Mouse (Mus musculus) megakaryocyte-erythroid progenitor cell, adult 5-6 weeks (primary cell): ENCODE data around the gene Stmn1. TPM values are rescaled to one million over a fixed set of nuclear protein-coding genes. Genes with fewer than 3 reads are reported as not detected.

Source experiments
- ATAC-seq: replicated peaks from 2 replicates; pipeline ENCODE4 v1.8.0; 2016; ENCODE audit warnings: mild to moderate bottlenecking, inconsistent platforms; ENCODE audit not compliant: severe bottlenecking, poor library complexity, low FRiP score, low TSS enrichment
- total RNA-seq, 2 experiments: library from RNA; stranded (forward) in 1 of 2; stranded (reverse) in 1 of 2; fragments of 200-1000, 215-1000 nt in 1 of 2; fragments of >200 nt in 1 of 2; fragmentation: Nextera tagmentation in 1 of 2; gene quantifications; 2 replicates each; pipeline ENCODE4 v1.2.3; 2014 to 2017

Stmn1 gene
- total RNA-seq (2014; fragmentation: Nextera tagmentation) = 600 and 836 TPM in 2 replicates
- 1,250 and 1,264 TPM in 2 replicates for total RNA-seq (2017)

- ATAC-seq = peak; percentile 90
These were observed at the start of gene Stmn1 for GRCm38 (mm10) chr4:134468215-134468575. TSS of gene Stmn1 (plus strand) at chr4:134468320.

GRCm38 (mm10) chr4:134421971-134422370 is 46.1 kb upstream of the Stmn1 start:
- no peak for ATAC-seq

GRCm38 (mm10) chr4:134423949-134424348 is 44.2 kb upstream of the Stmn1 start:
- no peak for ATAC-seq

- ATAC-seq = no peak
These were observed 43.0 kb upstream of the Stmn1 start for GRCm38 (mm10) chr4:134425088-134425487.

- ATAC-seq = no peak
These were observed 37.6 kb upstream of the Stmn1 start for GRCm38 (mm10) chr4:134430381-134431004.

- ATAC-seq = no peak
These were observed 35.3 kb upstream of the Stmn1 start for GRCm38 (mm10) chr4:134432686-134433360.

- ATAC-seq = no peak
These were observed 31.9 kb upstream of the Stmn1 start for GRCm38 (mm10) chr4:134436185-134436584.

GRCm38 (mm10) chr4:134436659-134437058 is 31.5 kb upstream of the Stmn1 start:
- ATAC-seq = no peak

GRCm38 (mm10) chr4:134439119-134439518 is 29.0 kb upstream of the Stmn1 start:
- peak; percentile 91 for ATAC-seq

- peak; percentile 51 for ATAC-seq
These were observed 28.2 kb upstream of the Stmn1 start for GRCm38 (mm10) chr4:134439919-134440318.

GRCm38 (mm10) chr4:134442216-134442615 is 25.9 kb upstream of the Stmn1 start:
- ATAC-seq = no peak

GRCm38 (mm10) chr4:134443589-134443988 is 24.5 kb upstream of the Stmn1 start:
- ATAC-seq = no peak

GRCm38 (mm10) chr4:134444949-134445348 is 23.2 kb upstream of the Stmn1 start:
- no peak for ATAC-seq

GRCm38 (mm10) chr4:134445489-134445888 is 22.6 kb upstream of the Stmn1 start:
- no peak for ATAC-seq

GRCm38 (mm10) chr4:134447966-134448365 is 20.2 kb upstream of the Stmn1 start:
- no peak for ATAC-seq

- ATAC-seq = no peak
These were observed 18.3 kb upstream of the Stmn1 start for GRCm38 (mm10) chr4:134449595-134450391.

- no peak for ATAC-seq
These were observed 17.5 kb upstream of the Stmn1 start for GRCm38 (mm10) chr4:134450392-134451195.

- no peak for ATAC-seq
These were observed 16.6 kb upstream of the Stmn1 start for GRCm38 (mm10) chr4:134451484-134451883.

- ATAC-seq = no peak
These were observed 14.3 kb upstream of the Stmn1 start for GRCm38 (mm10) chr4:134453619-134454400.
